ENCODE assay signal across 7 mouse cellular contexts in the genomic region with DNA sequence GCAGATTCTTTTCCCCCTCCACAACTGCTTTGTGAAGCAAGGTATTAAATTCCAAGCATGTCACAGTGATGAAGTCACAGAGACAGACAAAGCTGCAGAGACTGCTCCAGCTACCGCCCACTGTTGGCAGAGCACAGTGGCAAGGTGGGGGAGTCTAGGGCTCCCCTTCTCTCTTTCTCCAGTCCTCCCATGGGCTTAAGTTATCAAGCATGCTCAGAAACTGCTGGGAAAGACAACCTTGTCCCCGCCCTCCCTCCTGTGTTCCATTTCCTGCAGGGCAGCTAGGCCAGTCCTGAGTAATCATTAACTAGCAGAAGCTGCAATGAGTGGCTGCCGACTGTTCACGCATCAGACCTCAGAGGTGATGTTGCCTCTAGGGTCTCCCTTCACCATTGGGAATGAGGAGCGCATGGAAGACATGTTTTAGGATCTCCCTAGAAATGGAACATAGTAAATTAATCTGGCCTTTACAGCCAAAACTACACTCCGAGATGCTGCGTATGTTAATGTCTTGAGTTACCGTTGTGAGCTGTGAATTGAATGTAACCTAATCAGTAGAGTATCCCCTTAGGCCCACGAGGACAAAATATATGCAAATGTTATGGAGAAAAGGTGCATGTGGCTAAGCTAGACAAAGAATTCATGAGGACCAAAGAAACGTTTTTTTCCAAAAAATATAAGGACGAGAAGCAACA.
A peak's percentile ranks its signal among the peaks of the same experiment; 100 is the strongest.
DNase-seq lines count a peak whose midpoint lies in the region; ATAC-seq and TF ChIP-seq lines count a peak whose summit lies in the region.

No protein-coding gene starts in this region.

- no peak overlapping the region for H3K9ac ChIP-seq in forebrain, embryonic 12.5 days
- no peak overlapping the region for H3K9ac ChIP-seq in kidney, postnatal 0 days (ENCODE audit: low read depth, low read length)

- H3K4me1 ChIP-seq in forebrain, embryonic 12.5 days = peaks cover 18% of the 10 kb centered on the region
- H3K4me1 ChIP-seq in kidney, postnatal 0 days (replicated peaks; ENCODE audit: insufficient read depth, low read length) = peaks cover 14% of the 10 kb centered on the region

- no peaks in the 10 kb centered on the region for H3K27me3 ChIP-seq in forebrain, embryonic 12.5 days
- no peaks in the 10 kb centered on the region for H3K27me3 ChIP-seq in kidney, postnatal 0 days (ENCODE audit: insufficient read depth, low read length)

- no peak overlapping the region for H3K4me3 ChIP-seq in forebrain, embryonic 12.5 days (replicated peaks)
- H3K4me3 ChIP-seq in kidney, postnatal 0 days (replicated peaks; ENCODE audit: low read depth, low read length) = no peak overlapping the region

- ATAC-seq in forebrain, embryonic 12.5 days (ENCODE audit: low FRiP score) = peak; percentile 69
- peak; percentile 94 for ATAC-seq in kidney, postnatal 0 days (replicated peaks; ENCODE audit: low FRiP score, low read depth)

- H3K36me3 ChIP-seq in forebrain, embryonic 12.5 days (replicated peaks) = no peaks in the 10 kb centered on the region
- H3K36me3 ChIP-seq in kidney, postnatal 0 days (ENCODE audit: insufficient read depth, low read length) = no peaks in the 10 kb centered on the region

- H3K9me3 ChIP-seq in forebrain, embryonic 12.5 days = no peaks in the 10 kb centered on the region
- no peaks in the 10 kb centered on the region for H3K9me3 ChIP-seq in kidney, postnatal 0 days (replicated peaks; ENCODE audit: low read length)

- 0 out of 2 replicates have a peak overlapping the region, but pooled peaks have one; percentile 31 for H3K27ac ChIP-seq in forebrain, embryonic 12.5 days
- peak overlapping the region; percentile 60 for H3K27ac ChIP-seq in kidney, postnatal 0 days

- DNase-seq in adrenal gland, postnatal 10 days = peak; percentile 16
- DNase-seq in kidney, postnatal 0 days (ENCODE audit: low spot score) = peak; percentile 87
- DNase-seq in lung, postnatal 25 days (ENCODE audit: low spot score) = peak; percentile 41
- no peak for DNase-seq in right cerebral cortex, postnatal 36 days (ENCODE audit: low spot score in 2 of 2)
- DNase-seq in cerebellum, adult 8-10 months = no peak
- no peak for DNase-seq in layer of hippocampus, postnatal 14 days (ENCODE audit: low spot score in 2 of 2)

- no peak overlapping the region for H3K4me2 ChIP-seq in forebrain, embryonic 12.5 days
- H3K4me2 ChIP-seq in kidney, postnatal 0 days (ENCODE audit: low read length) = peak overlapping the region; percentile 34

- WGBS in forebrain, embryonic 12.5 days = 45% methylated on average over 11 of the region's 11 CpGs
- WGBS in kidney, postnatal 0 days = 17% methylated on average over 11 of the region's 11 CpGs

- peak; percentile 34; the same call in 1 of the 2 replicates for TF ChIP-seq CTCF in kidney, postnatal 0 days (IDR thresholded peaks at IDR 0.05; ENCODE audit: low read depth)

Comparison
In these comparisons a context has a peak if more than half of its experiments do, and no peak if none do; other contexts are left out.
1. DNase-seq: peak in adrenal gland, postnatal 10 days (single experiment), kidney, postnatal 0 days (single experiment) and lung, postnatal 25 days (single experiment); none in right cerebral cortex, postnatal 36 days (0 of 2), cerebellum, adult 8-10 months (single experiment) and layer of hippocampus, postnatal 14 days (0 of 2).